Mouse (Mus musculus) hindlimb bud, embryonic 11.5 days (tissue): ENCODE measurements around the gene Ssc5d.
A peak's percentile ranks its signal among the peaks of the same experiment; 100 is the strongest.
"Not testable (repeated sequence)": the region's sequence is repeated elsewhere in the genome, so short reads cannot be mapped to it uniquely, and the experiment has no call there.

Source experiments
- DNase-seq: peaks from one replicate; pipeline ENCODE4 v3.0.0-alpha.2; 2012; ENCODE audit warnings: low read depth, low spot score; ENCODE audit errors: extremely low spot score

Gene Ssc5d

GRCm38 (mm10) chr7:4925441-4926381 is at the start of gene Ssc5d:
Ssc5d (plus strand) TSS chr7:4925785.
- no peak for DNase-seq

- peak; percentile 85 for DNase-seq
Observed at GRCm38 (mm10) chr7:4876753-4877221, 48.8 kb upstream of the Ssc5d start, which contains the start of gene Isoc2a. Isoc2a (plus strand) TSS chr7:4877153.

GRCm38 (mm10) chr7:4877226-4877625 is 48.4 kb upstream of the Ssc5d start:
- DNase-seq: no peak

GRCm38 (mm10) chr7:4878186-4878585 is 47.4 kb upstream of the Ssc5d start:
- DNase-seq: no peak

- DNase-seq: not testable (repeated sequence)
Observed at GRCm38 (mm10) chr7:4879036-4879435, 46.5 kb upstream of the Ssc5d start.

GRCm38 (mm10) chr7:4886680-4887079 is 38.9 kb upstream of the Ssc5d start:
- DNase-seq: no peak

- DNase-seq: no peak
Observed at GRCm38 (mm10) chr7:4895186-4895585, 30.4 kb upstream of the Ssc5d start.

- DNase-seq: no peak
Observed at GRCm38 (mm10) chr7:4898851-4899648, 26.5 kb upstream of the Ssc5d start.

- DNase-seq: no peak
Observed at GRCm38 (mm10) chr7:4899649-4900522, 25.7 kb upstream of the Ssc5d start.

GRCm38 (mm10) chr7:4900523-4900851 is 25.1 kb upstream of the Ssc5d start:
- no peak for DNase-seq

- DNase-seq: no peak
Observed at GRCm38 (mm10) chr7:4901171-4901570, 24.4 kb upstream of the Ssc5d start.

- no peak for DNase-seq
Observed at GRCm38 (mm10) chr7:4902404-4902803, 23.2 kb upstream of the Ssc5d start.

- no peak for DNase-seq
Observed at GRCm38 (mm10) chr7:4906466-4906950, 19.1 kb upstream of the Ssc5d start, which contains the start of gene Gm36210. Gm36210 (minus strand) TSS chr7:4906516.

GRCm38 (mm10) chr7:4911561-4911960 is 14.0 kb upstream of the Ssc5d start:
- no peak for DNase-seq

- no peak for DNase-seq
Observed at GRCm38 (mm10) chr7:4912248-4912647, 13.3 kb upstream of the Ssc5d start.

GRCm38 (mm10) chr7:4915007-4915665 is 10.4 kb upstream of the Ssc5d start, which contains the start of gene Zfp628:
Zfp628 (plus strand) TSS chr7:4915217.
- DNase-seq: peak; percentile 97

GRCm38 (mm10) chr7:4915669-4916416 is 9.7 kb upstream of the Ssc5d start:
- DNase-seq: no peak

- no peak for DNase-seq
Observed at GRCm38 (mm10) chr7:4917494-4917893, 8.1 kb upstream of the Ssc5d start.

GRCm38 (mm10) chr7:4918681-4919080 is 6.9 kb upstream of the Ssc5d start:
- no peak for DNase-seq
